Mouse (Mus musculus): ENCODE results near the gene Elovl6. TPM values are rescaled to one million over a fixed set of nuclear protein-coding genes. Genes with fewer than 3 reads are reported as not detected.

Elovl6 gene
- polyA plus RNA-seq, 1 experiment from 2014 or later, result 35.5 TPM

- H3K27ac ChIP-seq (replicated peaks), result peak overlapping the region; percentile 20; the same call in 1 of the 2 replicates
- no peaks in the 10 kb centered on the region for H3K9me3 ChIP-seq
- no peak overlapping the region for H3K9ac ChIP-seq (replicated peaks)
- H3K4me2 ChIP-seq (replicated peaks), result no peak overlapping the region
- H3K4me3 ChIP-seq, result no peak overlapping the region
- H3K27me3 ChIP-seq, result no peaks in the 10 kb centered on the region
- H3K36me3 ChIP-seq, result no peaks in the 10 kb centered on the region
- 65% methylated on average over 17 of the region's 17 CpGs for WGBS
- peaks cover 10% of the 10 kb centered on the region for H3K4me1 ChIP-seq
- peak; percentile 41; the same call in 1 of the 2 replicates for ATAC-seq (ENCODE audit: low FRiP score, low read depth)
Measured at GRCm38 (mm10) chr3:129590548-129591226, 58.5 kb downstream of the Elovl6 start.

GRCm38 (mm10) chr3:129591251-129591650 is 59.1 kb downstream of the Elovl6 start:
- WGBS, result 70% methylated on average over 9 of the region's 9 CpGs
- H3K27ac ChIP-seq (replicated peaks), result peak overlapping the region; percentile 20; the same call in 1 of the 2 replicates
- H3K9me3 ChIP-seq, result no peaks in the 10 kb centered on the region
- ATAC-seq (ENCODE audit: low FRiP score, low read depth), result no peak
- no peaks in the 10 kb centered on the region for H3K36me3 ChIP-seq
- H3K9ac ChIP-seq (replicated peaks), result no peak overlapping the region
- H3K4me3 ChIP-seq, result no peak overlapping the region
- H3K4me2 ChIP-seq (replicated peaks), result no peak overlapping the region
- peaks cover 10% of the 10 kb centered on the region for H3K4me1 ChIP-seq
- no peaks in the 10 kb centered on the region for H3K27me3 ChIP-seq

GRCm38 (mm10) chr3:129591761-129592160 is 59.6 kb downstream of the Elovl6 start:
- H3K9ac ChIP-seq (replicated peaks), result no peak overlapping the region
- no peak overlapping the region for H3K4me3 ChIP-seq
- H3K9me3 ChIP-seq, result no peaks in the 10 kb centered on the region
- ATAC-seq (ENCODE audit: low FRiP score, low read depth), result no peak
- H3K4me2 ChIP-seq (replicated peaks), result no peak overlapping the region
- peaks cover 10% of the 10 kb centered on the region for H3K4me1 ChIP-seq
- H3K27ac ChIP-seq (replicated peaks), result no peak overlapping the region
- no peaks in the 10 kb centered on the region for H3K27me3 ChIP-seq
- WGBS, result 93% methylated on average over 8 of the region's 8 CpGs
- H3K36me3 ChIP-seq, result no peaks in the 10 kb centered on the region

DNA sequence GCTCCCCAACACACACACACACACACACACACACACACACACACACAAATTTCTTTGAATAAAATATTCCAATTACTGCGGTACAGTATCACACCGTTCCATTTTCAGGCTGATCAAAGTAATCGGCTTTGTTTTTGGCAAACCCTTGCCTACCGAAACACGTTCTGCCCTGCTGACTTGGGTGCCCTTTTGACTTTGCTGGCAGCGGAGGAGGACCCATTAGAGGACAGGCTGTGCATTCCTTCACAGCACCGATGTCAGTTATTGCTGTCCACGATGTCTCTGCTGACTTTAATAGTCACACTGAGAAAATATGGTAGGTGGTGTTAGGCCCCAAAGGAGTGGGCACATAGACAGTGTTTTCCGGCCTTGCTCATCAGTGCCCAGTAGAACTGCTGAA is 60.8 kb downstream of the Elovl6 start:
- no peak overlapping the region for H3K4me3 ChIP-seq
- H3K4me1 ChIP-seq, result peaks cover 10% of the 10 kb centered on the region
- H3K27ac ChIP-seq (replicated peaks), result no peak overlapping the region
- H3K27me3 ChIP-seq, result no peaks in the 10 kb centered on the region
- no peak overlapping the region for H3K4me2 ChIP-seq (replicated peaks)
- H3K9me3 ChIP-seq, result no peaks in the 10 kb centered on the region
- ATAC-seq (ENCODE audit: low FRiP score, low read depth), result no peak
- H3K9ac ChIP-seq (replicated peaks), result no peak overlapping the region
- WGBS, result 95% methylated on average over 9 of the region's 9 CpGs
- no peaks in the 10 kb centered on the region for H3K36me3 ChIP-seq

- H3K4me3 ChIP-seq, result no peak overlapping the region
- H3K4me1 ChIP-seq, result peaks cover 10% of the 10 kb centered on the region
- no peak overlapping the region for H3K9ac ChIP-seq (replicated peaks)
- WGBS, result 90% methylated on average over 3 of the region's 3 CpGs
- no peaks in the 10 kb centered on the region for H3K27me3 ChIP-seq
- H3K9me3 ChIP-seq, result no peaks in the 10 kb centered on the region
- no peak for ATAC-seq (ENCODE audit: low FRiP score, low read depth)
- H3K36me3 ChIP-seq, result no peaks in the 10 kb centered on the region
- H3K4me2 ChIP-seq (replicated peaks), result no peak overlapping the region
- no peak overlapping the region for H3K27ac ChIP-seq (replicated peaks)
Measured at GRCm38 (mm10) chr3:129593735-129594134, 61.6 kb downstream of the Elovl6 start.

DNA sequence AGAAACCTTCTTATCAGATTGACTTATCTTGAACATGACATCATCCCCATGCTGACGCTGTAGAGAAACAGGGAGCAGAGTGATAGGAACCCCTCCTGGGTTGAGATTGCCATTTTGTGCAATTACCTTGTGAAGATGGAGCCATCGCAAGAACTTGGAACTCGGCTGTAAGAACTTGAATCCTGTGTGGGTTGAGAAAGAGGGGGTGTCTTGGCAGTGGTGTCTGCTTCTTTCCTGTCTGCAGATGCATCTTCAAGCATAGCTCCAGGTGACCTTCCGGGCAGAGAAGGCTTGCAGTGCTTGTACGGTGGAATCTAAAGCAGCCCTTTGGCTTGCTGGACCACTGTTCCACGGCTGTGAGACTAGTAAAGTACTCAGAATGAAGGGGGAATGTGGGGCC is 63.9 kb downstream of the Elovl6 start:
- no peaks in the 10 kb centered on the region for H3K36me3 ChIP-seq
- no peaks in the 10 kb centered on the region for H3K9me3 ChIP-seq
- ATAC-seq (ENCODE audit: low FRiP score, low read depth), result no peak
- 95% methylated on average over 6 of the region's 6 CpGs for WGBS
- no peak overlapping the region for H3K27ac ChIP-seq (replicated peaks)
- no peaks in the 10 kb centered on the region for H3K27me3 ChIP-seq
- no peak overlapping the region for H3K9ac ChIP-seq (replicated peaks)
- H3K4me2 ChIP-seq (replicated peaks), result no peak overlapping the region
- no peak overlapping the region for H3K4me3 ChIP-seq
- no peaks in the 10 kb centered on the region; the same call in 1 of the 2 replicates for H3K4me1 ChIP-seq

DNA sequence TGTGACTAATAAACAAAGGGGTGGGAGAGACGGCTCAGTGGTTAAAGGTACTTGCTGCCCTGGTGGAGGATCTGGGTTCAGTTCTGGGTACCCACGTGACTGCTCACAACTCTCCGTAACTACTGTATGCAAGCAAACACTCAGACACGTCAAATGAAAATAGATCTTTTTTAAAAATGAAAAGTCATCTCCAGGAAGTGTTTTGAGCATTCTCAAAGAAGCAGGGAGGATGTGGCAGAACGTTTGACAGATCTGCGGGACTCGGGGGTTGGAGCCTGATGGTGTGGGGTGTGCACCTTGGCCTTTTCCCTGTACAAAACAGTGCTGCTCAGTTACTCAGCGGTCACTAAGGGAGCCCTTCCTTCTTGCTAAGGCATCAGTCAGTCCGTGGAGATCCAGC is 70.1 kb downstream of the Elovl6 start:
- 81% methylated on average over 9 of the region's 9 CpGs for WGBS

GRCm38 (mm10) chr3:129605487-129605886 is 73.3 kb downstream of the Elovl6 start:
- no peak overlapping the region for H3K9ac ChIP-seq (replicated peaks)
- no peak overlapping the region for H3K27ac ChIP-seq (replicated peaks)
- H3K4me3 ChIP-seq, result no peak overlapping the region
- no peaks in the 10 kb centered on the region for H3K36me3 ChIP-seq
- no peak overlapping the region for H3K4me2 ChIP-seq (replicated peaks)
- H3K27me3 ChIP-seq, result no peaks in the 10 kb centered on the region
- H3K4me1 ChIP-seq, result peaks cover 3% of the 10 kb centered on the region; the same call in 1 of the 2 replicates
- WGBS, result 75% methylated on average over 7 of the region's 7 CpGs
- H3K9me3 ChIP-seq, result no peaks in the 10 kb centered on the region
- ATAC-seq (ENCODE audit: low FRiP score, low read depth), result no peak

More for the DNA sequence above, 70.1 kb downstream of the Elovl6 start:
- no peak for ATAC-seq (ENCODE audit: low FRiP score, low read depth)
- Histone ChIP-seq H3K27ac (replicated peaks) (no peak overlapping the region), H3K36me3 (no peaks in the 10 kb centered on the region), H3K27me3 (no peaks in the 10 kb centered on the region), H3K4me3 (no peak overlapping the region), H3K9me3 (no peaks in the 10 kb centered on the region), H3K4me1 (peaks cover 3% of the 10 kb centered on the region; the same call in 1 of the 2 replicates), H3K4me2 (replicated peaks) (no peak overlapping the region), H3K9ac (replicated peaks) (no peak overlapping the region)

- no peaks in the 10 kb centered on the region for H3K27me3 ChIP-seq
- no peak overlapping the region for H3K9ac ChIP-seq (replicated peaks)
- ATAC-seq (ENCODE audit: low FRiP score, low read depth), result no peak
- no peak overlapping the region for H3K27ac ChIP-seq (replicated peaks)
- no peaks in the 10 kb centered on the region for H3K9me3 ChIP-seq
- no peak overlapping the region for H3K4me2 ChIP-seq (replicated peaks)
- peaks cover 3% of the 10 kb centered on the region; the same call in 1 of the 2 replicates for H3K4me1 ChIP-seq
- no peak overlapping the region for H3K4me3 ChIP-seq
- H3K36me3 ChIP-seq, result no peaks in the 10 kb centered on the region
- 57% methylated on average over 6 of the region's 6 CpGs for WGBS
Measured at GRCm38 (mm10) chr3:129605934-129606333, 73.8 kb downstream of the Elovl6 start.

- no peaks in the 10 kb centered on the region for H3K36me3 ChIP-seq
Measured at GRCm38 (mm10) chr3:129611626-129612025, 79.5 kb downstream of the Elovl6 start.

DNA sequence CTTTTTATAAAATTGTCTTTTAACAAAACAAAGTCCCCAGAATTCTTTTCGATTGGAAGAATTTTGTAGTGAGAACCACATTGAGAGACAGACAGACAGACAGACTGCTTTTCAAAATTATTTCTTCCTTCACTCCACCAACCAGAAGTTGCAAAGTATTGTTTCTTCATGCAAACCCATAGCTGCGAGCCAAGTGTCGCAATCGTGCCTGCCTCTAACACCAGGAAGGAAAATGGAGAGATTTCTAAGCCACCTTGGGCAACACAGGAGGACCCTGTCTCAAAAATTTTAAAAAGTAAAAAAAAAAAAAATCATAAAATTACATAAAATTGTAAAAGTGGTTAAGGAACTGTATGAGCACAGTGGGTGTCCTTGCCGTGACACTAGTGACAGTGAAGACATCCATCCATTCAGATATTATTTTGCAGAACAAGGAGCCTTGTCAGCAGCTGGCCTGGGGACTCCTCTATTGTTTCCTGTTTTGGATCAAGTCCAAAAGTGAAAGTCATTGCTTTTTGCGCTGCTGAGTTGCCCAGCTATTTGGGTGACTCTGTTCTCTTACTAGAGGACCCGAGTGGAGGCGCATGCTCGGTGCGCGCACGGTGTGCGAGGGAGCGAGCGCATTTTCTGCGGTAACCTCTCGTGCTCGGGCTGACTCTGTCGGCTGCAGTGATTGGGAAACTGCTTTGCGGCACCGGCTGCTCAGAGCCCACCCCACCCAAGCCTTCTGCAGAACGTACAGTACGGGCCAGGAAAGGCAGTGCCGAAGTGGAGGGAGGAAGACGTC is 80.3 kb downstream of the Elovl6 start:
- Histone ChIP-seq H3K9ac (replicated peaks) (no peak overlapping the region), H3K27ac (replicated peaks) (0 out of 2 replicates have a peak overlapping the region, but pooled peaks have one; percentile 20), H3K9me3 (no peaks in the 10 kb centered on the region), H3K4me3 (no peak overlapping the region), H3K4me1 (0 out of 2 replicates have a peak, but pooled peaks cover 2% of the 10 kb centered on the region), H3K4me2 (replicated peaks) (no peak overlapping the region), H3K27me3 (no peaks in the 10 kb centered on the region), H3K36me3 (no peaks in the 10 kb centered on the region)
- WGBS, result 92% methylated on average over 25 of the region's 25 CpGs
- peak; percentile 30; the same call in 1 of the 2 replicates for ATAC-seq (ENCODE audit: low FRiP score, low read depth)

More at GRCm38 (mm10) chr3:129611626-129612025, 79.5 kb downstream of the Elovl6 start:
- H3K9ac ChIP-seq (replicated peaks), result no peak overlapping the region
- no peak overlapping the region for H3K27ac ChIP-seq (replicated peaks)
- no peak overlapping the region for H3K4me2 ChIP-seq (replicated peaks)
- no peaks in the 10 kb centered on the region for H3K27me3 ChIP-seq
- ATAC-seq (ENCODE audit: low FRiP score, low read depth), result no peak
- no peak overlapping the region for H3K4me3 ChIP-seq
- WGBS, result 89% methylated on average over 8 of the region's 8 CpGs
- H3K4me1 ChIP-seq, result 0 out of 2 replicates have a peak, but pooled peaks cover 2% of the 10 kb centered on the region
- H3K9me3 ChIP-seq, result no peaks in the 10 kb centered on the region

GRCm38 (mm10) chr3:129613756-129614155 is 81.6 kb downstream of the Elovl6 start:
- ATAC-seq (ENCODE audit: low FRiP score, low read depth), result no peak
- Histone ChIP-seq H3K27ac (replicated peaks) (no peak overlapping the region), H3K27me3 (no peaks in the 10 kb centered on the region), H3K9me3 (no peaks in the 10 kb centered on the region), H3K4me2 (replicated peaks) (no peak overlapping the region), H3K4me1 (0 out of 2 replicates have a peak, but pooled peaks cover 2% of the 10 kb centered on the region), H3K4me3 (no peak overlapping the region), H3K9ac (replicated peaks) (no peak overlapping the region), H3K36me3 (0 out of 2 replicates have a peak, but pooled peaks cover 3% of the 10 kb centered on the region)
- WGBS, result 88% methylated on average over 7 of the region's 7 CpGs
